Mouse (Mus musculus) bone marrow, adult 2 months (tissue): ENCODE results near the gene Zyg11b. TPM values are rescaled to one million over a fixed set of nuclear protein-coding genes. Genes with fewer than 3 reads are reported as not detected.
A peak's percentile ranks its signal among the peaks of the same experiment; 100 is the strongest.

Source experiments
- H3K27ac ChIP-seq: fragments of 200-500 bp; 2 replicates; pipeline ENCODE4 v1.5.1; 2012; ENCODE audit warnings: low read depth, mild to moderate bottlenecking, control low read depth, inconsistent platforms, low read length; ENCODE audit not compliant: control insufficient read depth, poor library complexity, insufficient read depth
- H3K4me1 ChIP-seq: fragments of 200-500 bp; 2 replicates; pipeline ENCODE4 v1.6.1; 2011; ENCODE audit warnings: low read length; ENCODE audit not compliant: control insufficient read depth, insufficient read depth
- H3K4me3 ChIP-seq: fragments of 200-500 bp; replicated peaks from 2 replicates; pipeline ENCODE3; 2011; ENCODE audit warnings: mild to moderate bottlenecking, low read depth, low read length, control low read depth; ENCODE audit not compliant: control insufficient read depth
- CTCF ChIP-seq: fragments of 200-500 bp; IDR thresholded peaks from 2 replicates; pipeline ENCODE4 v1.5.1; 2011; ENCODE audit warnings: low read length, control low read depth; ENCODE audit not compliant: control insufficient read depth, insufficient read depth
- POLR2A ChIP-seq: fragments of 200-500 bp; IDR thresholded peaks from 2 replicates; pipeline ENCODE4 v1.6.1; 2011; ENCODE audit warnings: low read depth, mild to moderate bottlenecking, control low read depth, low read length, borderline replicate concordance; ENCODE audit not compliant: control insufficient read depth
- WGBS: fragments of 180-500 bp; shearing (Covaris S2); methylation state at CpG from one replicate; pipeline ENCODE4 v1.1.7; 2018; 5-methylcytosine and 5-hydroxymethylcytosine counted together
- polyA plus RNA-seq: library from polyadenylated mRNA; stranded (reverse); fragments of >200 nt; gene quantifications from 2 replicates; pipeline ENCODE4 v1.2.4, GENCODE M21; 2011; ENCODE audit warnings: low replicate concordance; ENCODE audit not compliant: missing spikeins, insufficient read depth, insufficient read length

Gene Zyg11b
- 3.3 and 5.5 TPM in 2 replicates for polyA plus RNA-seq

- peak; percentile 90; the same call in 1 of the 2 replicates for TF ChIP-seq POLR2A
- no peak for TF ChIP-seq CTCF
- H3K27ac ChIP-seq = peak within 1 kb of the TSS; percentile 91
- under 1% methylated on average over 48 of the region's 58 CpGs for WGBS
- peaks cover 3% of the 10 kb centered on the region; the same call in 1 of the 2 replicates for H3K4me1 ChIP-seq
- peak within 1 kb of the TSS; percentile 95 for H3K4me3 ChIP-seq
These were observed at the start of gene Zyg11b for GRCm38 (mm10) chr4:108300670-108301373. Gene Zyg11b, minus strand, starts transcription at chr4:108301096.

- Histone ChIP-seq H3K4me3 (no peak overlapping the region), H3K4me1 (peaks cover 2% of the 10 kb centered on the region; the same call in 1 of the 2 replicates), H3K27ac (no peak overlapping the region)
- 12% methylated on average over 8 of the region's 8 CpGs for WGBS
- no peak for TF ChIP-seq POLR2A
- no peak for TF ChIP-seq CTCF
These were observed 49.1 kb upstream of the Zyg11b start for GRCm38 (mm10) chr4:108349836-108350547.

GRCm38 (mm10) chr4:108349064-108349463, 48.2 kb upstream of the Zyg11b start:
- 77% methylated on average over 3 of the region's 3 CpGs for whole genome bisulfite sequencing
- H3K4me1 ChIP-seq = peaks cover 2% of the 10 kb centered on the region; the same call in 1 of the 2 replicates
- no peak overlapping the region for H3K4me3 ChIP-seq
- H3K27ac ChIP-seq = no peak overlapping the region
- TF ChIP-seq CTCF (no peak), POLR2A (no peak)

- TF ChIP-seq CTCF (no peak), POLR2A (no peak)
- Histone ChIP-seq H3K4me1 (peaks cover 2% of the 10 kb centered on the region; the same call in 1 of the 2 replicates), H3K27ac (no peak overlapping the region), H3K4me3 (no peak overlapping the region)
- WGBS = 32% methylated on average over 5 of the region's 5 CpGs
These were observed 47.5 kb upstream of the Zyg11b start for GRCm38 (mm10) chr4:108348256-108348875.

GRCm38 (mm10) chr4:108347111-108347510, 46.2 kb upstream of the Zyg11b start:
- no peak overlapping the region for H3K27ac ChIP-seq
- peaks cover 2% of the 10 kb centered on the region; the same call in 1 of the 2 replicates for H3K4me1 ChIP-seq
- WGBS = 19% methylated on average over 5 of the region's 5 CpGs
- TF ChIP-seq CTCF (no peak), POLR2A (no peak)
- no peak overlapping the region for H3K4me3 ChIP-seq

- H3K4me3 ChIP-seq = no peak overlapping the region
- peaks cover 2% of the 10 kb centered on the region; the same call in 1 of the 2 replicates for H3K4me1 ChIP-seq
- TF ChIP-seq CTCF (no peak), POLR2A (no peak)
- WGBS = 78% methylated on average over 5 of the region's 5 CpGs
- no peak overlapping the region for H3K27ac ChIP-seq
These were observed 44.9 kb upstream of the Zyg11b start for GRCm38 (mm10) chr4:108345826-108346225.

GRCm38 (mm10) chr4:108344631-108345083, 43.8 kb upstream of the Zyg11b start:
- no peak overlapping the region for H3K4me3 ChIP-seq
- peaks cover 2% of the 10 kb centered on the region; the same call in 1 of the 2 replicates for H3K4me1 ChIP-seq
- TF ChIP-seq CTCF = no peak
- TF ChIP-seq POLR2A = no peak
- no peak overlapping the region for H3K27ac ChIP-seq
- 72% methylated on average over 7 of the region's 7 CpGs for WGBS

- Histone ChIP-seq H3K4me1 (no peaks in the 10 kb centered on the region), H3K27ac (no peak overlapping the region), H3K4me3 (no peak overlapping the region)
- TF ChIP-seq CTCF (peak; percentile 50), POLR2A (no peak)
- WGBS = 32% methylated on average over 4 of the region's 4 CpGs
These were observed 38.4 kb upstream of the Zyg11b start for GRCm38 (mm10) chr4:108339277-108339690.
